Mouse (Mus musculus) lung, adult 2 months (tissue): ENCODE measurements at regions not wholly inside any gene's neighbourhood (a gene's known extent, or its start where the extent isn't known, plus 50 kb on each side); places are given as distances from the start of the nearest gene placed in this dataset.

Experiments
- CTCF ChIP-seq: fragments of 200-500 bp; IDR thresholded peaks from 2 replicates; pipeline ENCODE4 v1.5.1; 2011; ENCODE audit warnings: mild to moderate bottlenecking, low read length, control low read depth; ENCODE audit not compliant: insufficient read depth
- POLR2A ChIP-seq: fragments of 200-500 bp; IDR thresholded peaks from 2 replicates; pipeline ENCODE4 v1.6.1; 2011; ENCODE audit warnings: low read depth, mild to moderate bottlenecking, control low read depth, low read length, borderline replicate concordance; ENCODE audit errors: extremely low read depth

- no peak for TF ChIP-seq CTCF
- no peak for TF ChIP-seq POLR2A
Observed at GRCm38 (mm10) chr3:101661184-101661992, 56.9 kb upstream of the Atp1a1 start.
